Mouse (Mus musculus) forebrain, postnatal 0 days (tissue): Measurements from ENCODE around the gene Nccrp1. TPM values are rescaled to one million over a fixed set of nuclear protein-coding genes. Genes with fewer than 3 reads are reported as not detected.

Experiments used
- ATAC-seq: fragments of 200-750 bp; cut with Nextera tagmentation; 2 replicates; pipeline ENCODE4 v1.8.0; 2017; ENCODE audit warnings: mild to moderate bottlenecking, moderate library complexity
- DNase-seq: peaks from one replicate; pipeline ENCODE4 v3.0.0-alpha.2; 2015
- H3K27ac ChIP-seq: fragments of 300-500 bp; sonication (generic); 2 replicates; pipeline ENCODE4 v1.5.1; 2014; ENCODE audit warnings: low read depth, mild to moderate bottlenecking, antibody characterized with exemption, low read length, moderate library complexity, mixed read lengths
- H3K27me3 ChIP-seq: fragments of 300-500 bp; sonication (generic); 2 replicates; pipeline ENCODE4 v1.6.1; 2014; ENCODE audit warnings: mild to moderate bottlenecking, low read length, mixed read lengths; ENCODE audit not compliant: insufficient read depth
- H3K36me3 ChIP-seq: fragments of 300-500 bp; sonication (generic); 2 replicates; pipeline ENCODE4 v1.6.1; 2014; ENCODE audit warnings: mild to moderate bottlenecking, moderate library complexity; ENCODE audit not compliant: insufficient read depth
- H3K4me1 ChIP-seq: fragments of 300-500 bp; sonication (generic); 2 replicates; pipeline ENCODE4 v1.6.1; 2014; ENCODE audit warnings: antibody characterized with exemption; ENCODE audit not compliant: insufficient read depth
- H3K4me2 ChIP-seq: fragments of 300-500 bp; sonication (generic); 2 replicates; pipeline ENCODE4 v1.6.1; 2014; ENCODE audit warnings: low read depth, mild to moderate bottlenecking, moderate library complexity
- H3K4me3 ChIP-seq: fragments of 300-500 bp; sonication (generic); 2 replicates; pipeline ENCODE4 v1.5.1; 2014; ENCODE audit warnings: low read depth, low read length, mixed read lengths
- H3K9ac ChIP-seq: fragments of 300-500 bp; sonication (generic); 2 replicates; pipeline ENCODE4 v1.6.1; 2014; ENCODE audit warnings: mild to moderate bottlenecking
- H3K9me3 ChIP-seq: fragments of 300-500 bp; sonication (generic); 2 replicates; pipeline ENCODE4 v1.6.1; 2016; ENCODE audit warnings: low read length
- CTCF ChIP-seq: sonication (generic); IDR thresholded peaks from 2 replicates; pipeline ENCODE4 v1.5.1; 2016; ENCODE audit warnings: antibody characterized with exemption, control low read depth, low read depth
- WGBS: fragments of 180-500 bp; shearing (Covaris S2); extraction: QIAGEN DNeasy Blood & Tissue Kit; methylation state at CpG from one replicate; pipeline ENCODE4 v1.1.7; 2014; 5-methylcytosine and 5-hydroxymethylcytosine counted together
- polyA plus RNA-seq: library from polyadenylated mRNA; unstranded; fragments of >200 nt; fragmentation: Nextera tagmentation; extraction: Ambion mirVana; gene quantifications from 2 replicates; pipeline ENCODE4 v1.2.1, GENCODE M21; 2015
- total RNA-seq: library from RNA; depleted of rRNA; stranded (reverse); fragments of >200 nt; gene quantifications from 2 replicates; pipeline ENCODE4 v1.2.3, GENCODE M21; 2014

Nccrp1 gene
- total and polyA plus RNA-seq, 2 experiments from 2014 or later: 0.10 TPM; not detected in 1

DNA sequence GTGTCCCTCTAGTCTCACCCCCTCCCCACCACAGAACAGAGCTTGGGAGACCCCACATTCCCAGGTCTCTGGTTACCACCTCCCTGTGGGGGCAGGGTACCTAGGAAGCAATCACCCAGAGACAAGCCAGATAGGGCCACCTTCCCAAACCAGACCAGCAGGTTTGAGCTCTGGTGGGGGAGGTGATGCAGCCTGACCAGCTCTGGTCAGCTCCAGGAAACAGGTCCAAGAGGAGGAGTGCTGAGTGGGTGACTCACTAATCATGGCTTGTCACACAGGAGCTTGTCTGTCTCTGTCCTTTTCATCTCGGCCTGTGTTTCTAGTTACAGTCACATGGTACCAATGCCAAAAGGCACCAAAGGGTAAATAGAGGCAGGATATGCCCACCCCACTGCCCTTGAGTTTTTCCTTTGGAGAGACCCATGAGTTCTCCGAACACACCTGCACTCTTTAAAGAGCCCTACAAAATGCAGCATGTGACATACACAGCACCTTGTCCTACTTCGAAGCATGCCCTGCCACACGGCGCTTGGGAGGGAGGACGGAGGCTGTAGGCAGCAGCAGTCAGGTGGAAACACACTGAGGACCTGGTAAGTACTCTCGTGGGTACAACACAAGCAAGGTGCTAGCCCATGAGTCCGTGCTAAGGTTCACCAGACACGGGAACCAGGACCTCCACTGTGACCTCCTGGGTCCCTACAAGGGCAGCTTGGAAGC lies 30.9 kb upstream of the Nccrp1 start:
- TF ChIP-seq CTCF: no peak
- Histone ChIP-seq H3K4me3 (no peak overlapping the region), H3K4me1 (no peaks in the 10 kb centered on the region), H3K4me2 (no peak overlapping the region), H3K27me3 (no peaks in the 10 kb centered on the region), H3K36me3 (no peaks in the 10 kb centered on the region), H3K9ac (no peak overlapping the region), H3K9me3 (no peaks in the 10 kb centered on the region), H3K27ac (no peak overlapping the region)
- ATAC-seq (no peak), DNase-seq (no peak)
- WGBS: 87% methylated on average over 9 of the region's 9 CpGs

DNA sequence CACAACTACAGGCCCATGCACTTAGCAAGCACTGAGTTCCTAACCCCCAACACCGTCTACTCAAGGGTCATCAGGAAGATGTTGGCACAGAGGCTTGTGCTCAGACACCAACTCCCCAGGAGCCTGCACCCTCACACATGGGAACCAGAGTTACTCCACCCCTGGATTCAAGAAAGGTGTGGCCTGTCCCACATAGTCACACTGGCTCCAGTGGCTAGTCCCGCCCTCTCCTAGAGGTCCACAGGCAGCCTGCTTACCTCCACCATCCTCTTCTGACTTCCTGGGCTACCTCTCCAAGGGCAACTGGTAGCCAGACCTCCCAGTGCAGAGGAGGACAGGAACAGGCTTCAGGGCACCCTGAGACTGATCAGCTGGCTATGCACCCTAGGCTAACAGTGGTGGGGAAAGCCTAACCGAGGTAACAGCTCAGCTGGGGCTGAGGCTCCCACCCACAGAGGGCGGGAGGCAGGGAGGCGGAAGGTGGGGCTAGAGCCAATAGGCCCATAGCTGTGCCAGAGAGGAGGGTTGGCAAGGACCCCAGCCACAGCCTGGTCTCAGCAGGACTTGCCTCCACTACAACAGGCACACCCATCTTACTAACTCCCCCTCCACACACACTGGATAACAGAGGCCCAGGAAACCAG lies 29.3 kb upstream of the Nccrp1 start:
- H3K4me2 ChIP-seq: no peak overlapping the region
- H3K4me1 ChIP-seq: no peaks in the 10 kb centered on the region
- no peaks in the 10 kb centered on the region for H3K27me3 ChIP-seq
- ATAC-seq (peak; percentile 79), DNase-seq (peak; percentile 58)
- 57% methylated on average over 5 of the region's 5 CpGs for WGBS
- H3K27ac ChIP-seq: no peak overlapping the region; the same call in 1 of the 2 replicates
- no peak overlapping the region for H3K4me3 ChIP-seq
- H3K9me3 ChIP-seq: no peaks in the 10 kb centered on the region
- TF ChIP-seq CTCF: no peak
- no peaks in the 10 kb centered on the region for H3K36me3 ChIP-seq
- no peak overlapping the region for H3K9ac ChIP-seq

DNA sequence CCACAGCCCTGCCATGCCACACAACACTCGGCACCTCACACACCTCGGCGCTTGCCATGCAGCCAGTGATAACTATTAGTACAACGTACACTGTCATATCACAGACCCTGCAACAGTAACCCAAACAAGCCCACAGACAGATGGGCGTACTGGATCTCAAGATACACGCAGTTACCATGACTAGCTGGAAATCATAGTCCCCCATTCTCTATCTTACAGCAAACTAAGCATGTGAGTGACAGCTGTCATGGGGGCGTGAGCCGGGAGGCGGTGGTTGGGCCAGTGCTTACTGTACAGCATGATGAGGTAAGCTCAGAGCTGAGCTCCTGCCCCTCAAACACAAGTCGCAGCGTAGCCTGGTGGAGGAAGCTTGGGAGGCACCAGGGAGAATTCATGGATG lies 28.5 kb upstream of the Nccrp1 start:
- H3K9ac ChIP-seq: no peak overlapping the region
- 91% methylated on average over 11 of the region's 11 CpGs for WGBS
- H3K9me3 ChIP-seq: no peaks in the 10 kb centered on the region
- H3K4me3 ChIP-seq: no peak overlapping the region
- H3K36me3 ChIP-seq: no peaks in the 10 kb centered on the region
- no peak overlapping the region for H3K27ac ChIP-seq
- no peak overlapping the region for H3K4me2 ChIP-seq
- DNase-seq (no peak), ATAC-seq (no peak)
- no peak for TF ChIP-seq CTCF
- no peaks in the 10 kb centered on the region for H3K27me3 ChIP-seq
- no peaks in the 10 kb centered on the region for H3K4me1 ChIP-seq

DNA sequence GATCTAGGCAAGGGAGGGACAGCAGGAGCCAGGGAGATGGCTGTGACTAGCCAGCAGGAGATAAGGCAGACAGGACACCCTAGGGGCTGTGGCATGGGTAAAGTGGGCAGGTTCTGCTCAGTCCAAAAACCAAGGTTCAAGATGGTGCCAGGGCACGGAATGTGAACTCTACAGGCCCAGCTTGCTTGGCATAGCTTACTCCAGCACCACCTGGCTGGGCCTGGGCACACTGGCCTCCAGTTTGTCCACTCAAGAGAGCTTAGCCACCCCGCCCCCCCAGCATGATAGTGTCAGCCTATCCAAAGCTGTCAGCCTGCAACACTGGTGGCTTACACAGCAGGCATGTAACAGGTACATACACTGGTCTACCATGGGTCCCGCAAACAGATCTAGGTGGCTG lies 26.2 kb upstream of the Nccrp1 start:
- no peaks in the 10 kb centered on the region for H3K9me3 ChIP-seq
- H3K9ac ChIP-seq: no peak overlapping the region
- H3K36me3 ChIP-seq: peaks cover 7% of the 10 kb centered on the region; the same call in 1 of the 2 replicates
- TF ChIP-seq CTCF: no peak
- no peak overlapping the region for H3K4me2 ChIP-seq
- no peaks in the 10 kb centered on the region for H3K27me3 ChIP-seq
- no peak overlapping the region for H3K4me3 ChIP-seq
- 92% methylated on average over 3 of the region's 3 CpGs for WGBS
- DNase-seq (no peak), ATAC-seq (no peak)
- no peak overlapping the region for H3K27ac ChIP-seq
- H3K4me1 ChIP-seq: no peaks in the 10 kb centered on the region

DNA sequence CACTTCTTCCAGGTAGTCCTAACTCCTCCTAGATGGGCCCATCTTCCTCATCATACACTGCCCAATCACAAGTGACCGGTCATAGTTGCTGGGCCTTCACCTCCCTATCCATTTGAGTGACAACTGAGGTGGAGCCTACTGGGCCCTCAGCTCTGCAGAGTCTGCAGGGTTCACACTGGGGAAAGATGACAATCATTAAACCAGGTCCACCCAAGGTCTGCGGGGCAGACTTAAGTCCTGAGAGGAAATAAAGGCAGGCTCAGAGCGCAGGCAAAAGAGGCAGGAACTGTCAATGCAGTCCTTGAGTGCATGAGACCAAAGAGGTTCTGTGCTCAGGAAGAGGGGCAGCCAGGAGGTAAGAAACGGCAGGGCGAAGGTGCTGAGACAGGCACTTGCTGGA lies 25.6 kb upstream of the Nccrp1 start:
- Histone ChIP-seq H3K9ac (no peak overlapping the region), H3K4me3 (no peak overlapping the region), H3K36me3 (peaks cover 9% of the 10 kb centered on the region; the same call in 1 of the 2 replicates), H3K9me3 (no peaks in the 10 kb centered on the region), H3K27me3 (no peaks in the 10 kb centered on the region), H3K27ac (no peak overlapping the region), H3K4me1 (no peaks in the 10 kb centered on the region), H3K4me2 (no peak overlapping the region)
- no peak for DNase-seq
- no peak for ATAC-seq
- WGBS: 92% methylated on average over 5 of the region's 5 CpGs
- TF ChIP-seq CTCF: no peak

DNA sequence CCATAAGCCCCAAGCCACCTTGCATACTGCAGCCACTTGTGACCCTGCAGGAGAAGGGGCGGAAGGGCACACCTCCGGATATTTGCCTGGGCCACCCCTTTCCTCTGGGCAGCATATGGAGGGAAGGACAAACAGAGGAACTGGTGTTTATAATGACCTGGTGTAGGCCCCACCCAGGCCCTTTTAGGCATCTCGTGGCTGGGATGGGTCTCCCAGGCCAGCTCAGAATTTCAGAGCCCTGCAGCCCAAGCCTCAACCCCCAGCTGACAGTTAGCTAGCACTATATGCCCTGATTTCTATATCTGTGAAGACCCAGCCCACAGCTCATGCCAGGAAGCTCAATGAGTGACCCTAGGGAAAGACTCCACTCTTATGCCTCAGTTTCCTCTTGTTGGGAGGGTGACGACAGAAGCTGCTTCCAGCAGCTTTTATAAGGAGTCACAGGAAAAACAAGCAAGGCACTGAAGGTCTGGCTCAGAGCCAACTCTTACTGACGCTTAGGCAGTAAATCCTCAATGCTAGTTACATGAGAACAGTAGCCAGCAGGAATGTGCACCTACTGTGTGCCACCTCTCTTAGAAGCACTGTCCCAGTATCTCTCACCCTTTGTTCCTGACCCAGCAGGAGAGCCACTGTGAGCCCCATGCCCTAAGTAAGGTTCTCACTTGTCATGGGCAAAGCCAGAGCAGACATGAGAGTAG lies 24.1 kb upstream of the Nccrp1 start:
- TF ChIP-seq CTCF: no peak
- H3K4me3 ChIP-seq: no peak overlapping the region
- no peak overlapping the region for H3K9ac ChIP-seq
- ATAC-seq (no peak), DNase-seq (peak; percentile 41)
- 50% methylated on average over 5 of the region's 5 CpGs for WGBS
- H3K36me3 ChIP-seq: peaks cover 24% of the 10 kb centered on the region
- no peaks in the 10 kb centered on the region for H3K27me3 ChIP-seq
- H3K9me3 ChIP-seq: no peaks in the 10 kb centered on the region
- no peak overlapping the region for H3K27ac ChIP-seq
- no peaks in the 10 kb centered on the region for H3K4me1 ChIP-seq
- no peak overlapping the region for H3K4me2 ChIP-seq
